Mouse (Mus musculus) kidney, embryonic 16.5 days (tissue): ENCODE results near the gene Lrrc52. TPM values are rescaled to one million over a fixed set of nuclear protein-coding genes. Genes with fewer than 3 reads are reported as not detected.

Experiments
- ATAC-seq: fragments of 200-750 bp; cut with Nextera tagmentation; 2 replicates; pipeline ENCODE4 v1.8.0; 2017; ENCODE audit warnings: moderate TSS enrichment; ENCODE audit not compliant: low FRiP score, low TSS enrichment
- H3K27ac ChIP-seq: fragments of 300-500 bp; sonication (generic); 2 replicates; pipeline ENCODE4 v1.5.1; 2014; ENCODE audit warnings: low read length
- H3K27me3 ChIP-seq: fragments of 300-500 bp; sonication (generic); 2 replicates; pipeline ENCODE4 v1.6.1; 2014; ENCODE audit warnings: low read length, control low read depth, mixed read lengths; ENCODE audit not compliant: insufficient read depth
- H3K36me3 ChIP-seq: fragments of 300-500 bp; sonication (generic); 2 replicates; pipeline ENCODE4 v1.6.1; 2014; ENCODE audit warnings: low read length, control low read depth, mixed read lengths; ENCODE audit not compliant: insufficient read depth
- H3K4me1 ChIP-seq: fragments of 300-500 bp; sonication (generic); 2 replicates; pipeline ENCODE4 v1.6.1; 2014; ENCODE audit warnings: low read length, control low read depth, mixed read lengths; ENCODE audit not compliant: insufficient read depth
- H3K4me2 ChIP-seq: fragments of 300-500 bp; sonication (generic); replicated peaks from 2 replicates; pipeline ENCODE4 v1.6.1; 2014; ENCODE audit warnings: low read depth, low read length
- H3K4me3 ChIP-seq: fragments of 300-500 bp; sonication (generic); 2 replicates; pipeline ENCODE4 v1.5.1; 2014; ENCODE audit warnings: mild to moderate bottlenecking, low read length
- H3K9ac ChIP-seq: fragments of 300-500 bp; sonication (generic); replicated peaks from 2 replicates; pipeline ENCODE4 v1.6.1; 2014; ENCODE audit warnings: low read length
- H3K9me3 ChIP-seq: fragments of 300-500 bp; sonication (generic); 2 replicates; pipeline ENCODE4 v1.6.1; 2016; ENCODE audit warnings: low read length, control low read depth
- whole genome bisulfite sequencing: fragments of 180-500 bp; shearing (Covaris S2); extraction: QIAGEN DNeasy Blood & Tissue Kit; methylation state at CpG from one replicate; pipeline ENCODE4 v1.1.7; 2014; 5-methylcytosine and 5-hydroxymethylcytosine counted together
- polyA plus RNA-seq: library from polyadenylated mRNA; unstranded; fragments of >200 nt; fragmentation: Nextera tagmentation; extraction: Ambion mirVana; gene quantifications from 2 replicates; pipeline ENCODE4 v1.2.1, GENCODE M21; 2015

Gene Lrrc52
- polyA plus RNA-seq, 1 experiment from 2014 or later, result not detected

DNA sequence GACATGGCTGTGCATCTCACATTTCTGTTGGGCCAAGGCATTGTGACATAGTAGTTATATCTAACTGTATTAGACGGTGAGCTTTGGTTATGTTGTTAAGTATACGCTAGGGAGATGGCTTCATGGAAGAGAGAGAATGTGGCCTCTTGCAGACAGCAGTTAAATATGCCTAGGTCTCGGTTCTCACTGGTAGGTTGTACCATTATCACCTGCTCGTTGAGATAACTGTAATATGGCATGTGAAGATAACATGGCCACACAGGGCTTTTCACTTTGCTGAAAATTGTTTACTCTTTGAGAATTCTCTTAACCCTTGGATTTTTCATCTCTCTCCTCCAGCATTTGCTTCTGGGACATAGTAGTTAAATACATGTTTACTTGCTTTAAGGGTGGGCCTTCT is 21.4 kb downstream of the Lrrc52 start:
- Histone ChIP-seq H3K9ac (no peak overlapping the region), H3K4me2 (no peak overlapping the region), H3K9me3 (no peaks in the 10 kb centered on the region), H3K4me3 (no peak overlapping the region), H3K36me3 (no peaks in the 10 kb centered on the region), H3K27ac (no peak overlapping the region), H3K4me1 (no peaks in the 10 kb centered on the region), H3K27me3 (0 out of 2 replicates have a peak, but pooled peaks cover 4% of the 10 kb centered on the region)
- WGBS, result 85% methylated on average over 4 of the region's 4 CpGs
- no peak for ATAC-seq

DNA sequence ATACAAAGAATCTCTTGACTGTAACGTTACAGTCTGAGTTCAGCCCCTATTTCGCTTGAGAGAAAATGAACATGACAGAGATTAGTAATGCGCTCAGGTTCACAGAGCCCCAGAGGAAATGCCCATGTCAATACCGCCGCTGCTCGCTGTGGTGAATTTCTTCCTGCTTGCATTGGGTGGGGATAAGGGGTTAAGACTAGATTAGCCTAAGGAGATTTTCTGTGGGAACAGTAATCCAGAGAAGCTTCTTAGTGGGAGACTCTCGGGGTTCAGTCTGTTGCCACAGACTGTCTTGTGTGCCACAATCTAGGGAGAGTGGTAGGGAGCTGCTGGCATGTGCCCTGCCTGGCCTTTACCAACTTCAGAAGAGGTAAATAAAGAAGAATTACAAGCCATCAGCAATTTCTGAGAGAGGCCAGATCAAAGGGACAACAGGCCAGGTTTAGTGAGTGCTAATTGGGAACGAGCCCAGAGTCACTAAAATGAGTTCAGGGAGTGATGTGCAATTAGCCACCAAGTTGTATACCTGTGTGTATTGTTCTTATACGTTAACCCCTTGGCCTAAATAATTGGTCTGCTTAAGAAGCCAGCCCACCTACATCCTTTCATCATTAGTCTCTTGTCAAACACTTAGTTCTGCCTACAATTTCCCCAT is 28.2 kb downstream of the Lrrc52 start:
- no peak overlapping the region for H3K4me2 ChIP-seq
- H3K9ac ChIP-seq, result no peak overlapping the region
- no peaks in the 10 kb centered on the region for H3K4me1 ChIP-seq
- no peak overlapping the region for H3K4me3 ChIP-seq
- 55% methylated on average over 9 of the region's 9 CpGs for WGBS
- H3K27ac ChIP-seq, result no peak overlapping the region
- H3K9me3 ChIP-seq, result no peaks in the 10 kb centered on the region
- H3K36me3 ChIP-seq, result no peaks in the 10 kb centered on the region
- peaks cover 7% of the 10 kb centered on the region; the same call in 1 of the 2 replicates for H3K27me3 ChIP-seq
- no peak for ATAC-seq

DNA sequence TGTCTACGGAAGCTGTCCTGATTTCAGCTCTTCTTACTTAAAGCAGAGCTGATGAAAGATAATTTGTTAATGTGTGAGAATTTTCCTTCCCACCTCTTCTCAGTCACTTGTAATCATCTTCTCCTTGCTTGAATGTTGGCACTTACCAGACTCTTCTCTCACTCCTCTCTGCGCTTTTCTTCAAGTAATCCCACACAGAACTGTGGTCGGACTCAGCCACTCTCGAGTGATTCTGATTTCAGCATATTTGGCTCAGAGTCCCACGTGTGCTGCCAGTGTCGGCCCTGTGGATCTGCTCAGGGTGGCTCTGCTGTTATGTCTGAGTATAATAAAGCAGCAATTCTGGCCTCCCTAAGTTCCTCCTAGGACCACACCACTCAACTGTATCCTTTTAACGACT is 29.5 kb downstream of the Lrrc52 start:
- Histone ChIP-seq H3K9ac (no peak overlapping the region), H3K4me3 (no peak overlapping the region), H3K4me1 (no peaks in the 10 kb centered on the region), H3K4me2 (no peak overlapping the region), H3K27ac (no peak overlapping the region), H3K36me3 (no peaks in the 10 kb centered on the region), H3K27me3 (peaks cover 7% of the 10 kb centered on the region; the same call in 1 of the 2 replicates), H3K9me3 (no peaks in the 10 kb centered on the region)
- ATAC-seq, result no peak
- 71% methylated on average over 7 of the region's 7 CpGs for WGBS

DNA sequence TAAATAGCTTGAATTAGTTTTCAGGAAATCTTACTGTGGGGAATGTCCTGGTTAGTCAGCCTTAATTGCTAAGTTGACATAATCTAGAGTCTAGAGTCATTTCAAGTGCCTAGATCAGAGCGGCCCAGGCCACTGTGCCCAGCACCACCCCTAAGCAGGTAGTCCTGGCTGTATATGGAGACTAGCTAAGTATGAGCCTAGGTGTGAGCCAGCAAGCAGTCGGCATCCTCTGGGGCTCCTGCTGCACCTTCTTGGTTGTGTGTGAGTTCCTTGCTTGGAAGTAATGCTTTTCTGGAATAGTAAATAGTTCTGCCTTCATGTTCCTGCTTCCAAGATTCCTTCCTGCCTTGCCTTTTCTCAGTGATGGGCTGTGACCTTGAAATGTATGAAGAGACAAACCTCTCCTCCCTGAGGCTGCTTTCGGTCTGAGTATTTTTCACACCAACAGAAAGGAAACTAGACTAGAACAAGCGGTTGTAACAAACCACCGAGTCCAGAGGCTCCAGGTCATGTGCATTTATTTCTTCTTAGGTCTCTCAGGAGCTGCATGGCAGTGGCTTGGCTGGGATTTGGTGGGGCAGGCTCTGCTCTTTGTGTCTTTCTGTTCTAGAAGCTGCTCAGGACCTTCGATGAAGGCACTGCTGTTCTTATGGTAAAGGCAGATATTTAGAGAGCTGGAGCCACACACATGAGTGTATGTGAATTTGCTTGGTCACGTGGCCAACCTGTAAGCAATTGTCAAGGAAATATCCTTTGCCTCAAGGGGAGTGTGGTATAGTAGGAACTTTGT is 30.2 kb downstream of the Lrrc52 start:
- peaks cover 5% of the 10 kb centered on the region; the same call in 1 of the 2 replicates for H3K27me3 ChIP-seq
- 81% methylated on average over 7 of the region's 7 CpGs for WGBS
- no peak overlapping the region for H3K27ac ChIP-seq
- H3K4me3 ChIP-seq, result no peak overlapping the region
- no peaks in the 10 kb centered on the region for H3K36me3 ChIP-seq
- no peak overlapping the region for H3K4me2 ChIP-seq
- no peak for ATAC-seq
- no peaks in the 10 kb centered on the region for H3K4me1 ChIP-seq
- no peak overlapping the region for H3K9ac ChIP-seq
- no peaks in the 10 kb centered on the region for H3K9me3 ChIP-seq

DNA sequence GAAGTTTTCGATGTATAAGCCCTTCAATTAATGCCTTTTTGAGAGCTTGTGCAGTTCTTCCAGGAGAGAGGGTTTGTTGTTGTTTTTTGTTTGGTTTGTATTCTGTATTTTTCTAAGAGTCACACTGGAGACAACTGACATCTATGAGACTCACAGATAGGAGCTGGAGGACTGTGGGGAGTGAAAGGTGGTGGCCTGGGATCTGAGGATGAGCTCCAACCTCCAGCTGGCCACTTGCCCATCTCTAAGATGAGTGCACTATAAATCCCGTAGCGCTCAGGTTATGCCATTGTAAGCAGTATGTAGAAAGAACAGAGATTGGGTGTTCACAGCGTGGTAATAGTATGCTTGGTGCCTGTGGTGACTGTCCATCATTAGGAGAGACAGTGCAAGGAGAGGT is 31.6 kb downstream of the Lrrc52 start:
- Histone ChIP-seq H3K27ac (no peak overlapping the region), H3K27me3 (peaks cover 3% of the 10 kb centered on the region; the same call in 1 of the 2 replicates), H3K4me1 (no peaks in the 10 kb centered on the region), H3K4me3 (no peak overlapping the region), H3K9ac (no peak overlapping the region), H3K36me3 (no peaks in the 10 kb centered on the region), H3K9me3 (no peaks in the 10 kb centered on the region), H3K4me2 (no peak overlapping the region)
- ATAC-seq, result no peak
- WGBS, result 81% methylated on average over 4 of the region's 4 CpGs

DNA sequence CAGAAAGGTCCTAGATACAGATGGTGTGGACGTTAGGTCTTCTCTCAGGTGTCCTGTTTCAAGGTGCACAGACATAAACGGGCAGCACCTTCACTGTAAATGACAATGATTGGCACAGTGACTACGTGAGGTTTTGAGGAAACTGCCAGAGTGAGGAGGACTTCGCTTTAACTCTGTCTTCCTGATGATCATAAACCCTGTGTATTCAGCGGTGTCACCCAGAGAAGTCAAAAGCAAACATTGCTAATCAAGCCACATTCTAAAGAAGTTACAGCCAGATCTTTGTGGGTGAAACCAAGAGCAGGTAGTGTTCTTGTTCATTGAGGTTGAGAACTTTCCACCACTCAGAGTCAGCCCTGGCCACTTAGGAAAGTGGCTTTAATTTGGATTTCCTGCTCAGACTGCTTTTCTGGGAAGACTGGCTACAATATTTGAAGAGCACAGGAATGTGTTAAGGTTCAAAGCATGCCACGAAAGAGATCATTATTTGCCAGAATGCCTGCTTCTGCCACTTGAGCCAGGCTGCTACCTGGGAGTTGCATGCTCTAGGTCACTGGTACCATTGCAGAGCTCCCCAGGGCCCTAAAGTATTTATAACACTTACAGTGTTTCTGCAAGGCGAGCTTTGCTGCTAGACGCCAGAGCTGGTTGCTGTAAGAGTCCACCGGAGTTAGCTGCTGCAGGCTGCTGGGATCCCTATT is 35.5 kb downstream of the Lrrc52 start:
- Histone ChIP-seq H3K4me1 (no peaks in the 10 kb centered on the region), H3K27ac (no peak overlapping the region), H3K4me3 (no peak overlapping the region), H3K27me3 (peaks cover 3% of the 10 kb centered on the region; the same call in 1 of the 2 replicates), H3K36me3 (no peaks in the 10 kb centered on the region), H3K4me2 (no peak overlapping the region), H3K9me3 (no peaks in the 10 kb centered on the region), H3K9ac (no peak overlapping the region)
- WGBS, result 58% methylated on average over 9 of the region's 9 CpGs
- ATAC-seq, result no peak

DNA sequence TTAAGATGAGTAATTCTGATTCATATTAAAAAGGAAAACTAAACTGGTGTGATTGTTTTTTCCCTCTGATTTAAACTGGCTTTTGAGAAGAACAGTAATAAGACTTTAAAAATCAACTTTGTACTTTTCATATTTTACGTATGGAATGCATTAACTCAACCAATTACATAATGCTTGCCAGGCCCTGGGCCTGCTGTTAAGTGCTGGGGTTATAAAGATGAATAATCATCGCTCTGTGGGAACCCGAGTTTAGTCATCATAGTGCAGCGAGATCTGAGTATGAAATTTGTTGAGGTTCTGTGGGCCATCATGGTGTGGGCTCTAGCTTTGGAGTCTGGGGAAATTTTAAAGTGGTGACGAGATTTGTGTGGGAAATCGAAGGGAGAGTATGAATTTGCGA is 39.9 kb downstream of the Lrrc52 start:
- H3K27ac ChIP-seq, result no peak overlapping the region
- WGBS, result 88% methylated on average over 7 of the region's 7 CpGs
- no peak overlapping the region for H3K4me3 ChIP-seq
- H3K36me3 ChIP-seq, result no peaks in the 10 kb centered on the region
- H3K4me1 ChIP-seq, result no peaks in the 10 kb centered on the region
- no peak overlapping the region for H3K4me2 ChIP-seq
- H3K9me3 ChIP-seq, result no peaks in the 10 kb centered on the region
- ATAC-seq, result no peak
- H3K27me3 ChIP-seq, result no peaks in the 10 kb centered on the region
- H3K9ac ChIP-seq, result no peak overlapping the region

DNA sequence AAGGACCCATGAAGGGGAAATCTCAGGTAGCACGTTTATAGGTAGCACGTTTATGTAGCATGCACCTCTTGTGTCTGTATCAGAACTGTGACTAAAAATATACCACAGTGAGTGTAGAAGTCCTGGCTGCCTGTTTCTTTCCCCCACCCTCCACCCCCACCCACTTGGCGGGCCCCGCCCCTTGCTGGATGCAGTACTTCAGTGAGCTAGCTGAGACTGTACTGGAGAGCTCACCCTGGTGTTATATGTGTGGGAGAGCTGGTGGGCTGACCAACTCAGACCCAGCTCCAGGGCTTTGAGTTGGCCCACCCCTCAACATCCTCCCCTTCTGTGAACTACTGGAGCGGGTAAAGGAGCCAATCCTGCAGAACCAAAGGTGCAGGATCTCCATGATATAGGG is 41.0 kb downstream of the Lrrc52 start:
- H3K4me3 ChIP-seq, result no peak overlapping the region
- no peaks in the 10 kb centered on the region for H3K4me1 ChIP-seq
- H3K4me2 ChIP-seq, result no peak overlapping the region
- ATAC-seq, result no peak
- no peaks in the 10 kb centered on the region for H3K9me3 ChIP-seq
- H3K27ac ChIP-seq, result no peak overlapping the region
- no peaks in the 10 kb centered on the region for H3K27me3 ChIP-seq
- 87% methylated on average over 5 of the region's 5 CpGs for WGBS
- no peaks in the 10 kb centered on the region for H3K36me3 ChIP-seq
- H3K9ac ChIP-seq, result no peak overlapping the region

DNA sequence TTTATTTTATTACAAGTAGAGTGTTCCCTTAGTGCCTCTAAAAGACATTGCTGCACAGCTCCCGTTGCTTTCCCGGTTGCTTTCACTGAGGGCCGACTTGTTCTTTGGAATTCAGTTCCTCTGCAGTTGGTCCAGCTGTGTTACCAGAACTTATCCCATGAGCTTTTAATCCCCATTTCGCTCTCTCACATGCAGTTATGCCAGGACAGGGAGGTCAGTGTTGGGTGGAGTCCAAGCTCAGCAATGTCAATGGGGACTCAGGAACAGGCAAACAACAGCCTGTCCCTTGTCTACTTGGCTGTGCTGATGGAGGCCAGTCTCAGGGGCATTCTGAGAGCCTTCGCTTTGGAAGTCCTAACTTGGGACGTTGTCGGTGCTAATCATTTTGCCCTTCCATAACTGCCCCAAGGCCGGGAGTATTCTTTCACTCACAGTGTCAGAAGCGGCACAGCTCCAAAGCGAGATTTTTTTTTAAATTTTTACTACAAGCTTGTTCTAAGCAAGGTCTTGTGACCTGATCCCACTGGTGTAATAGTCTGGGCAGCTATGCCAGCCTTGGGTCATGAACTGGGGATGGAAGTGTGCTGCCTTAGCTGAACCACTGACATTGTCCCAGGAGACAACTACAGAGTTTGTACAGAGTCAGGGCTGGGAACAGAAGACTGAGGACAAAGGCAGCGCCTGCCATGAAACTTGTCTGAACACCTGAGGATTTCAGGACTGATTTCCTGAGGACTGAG is 43.9 kb downstream of the Lrrc52 start:
- H3K27me3 ChIP-seq, result no peaks in the 10 kb centered on the region
- H3K4me2 ChIP-seq, result no peak overlapping the region
- H3K4me3 ChIP-seq, result no peak overlapping the region
- H3K36me3 ChIP-seq, result no peaks in the 10 kb centered on the region
- no peak overlapping the region for H3K27ac ChIP-seq
- 82% methylated on average over 11 of the region's 11 CpGs for WGBS
- H3K9ac ChIP-seq, result no peak overlapping the region
- H3K4me1 ChIP-seq, result no peaks in the 10 kb centered on the region
- no peak for ATAC-seq
- no peaks in the 10 kb centered on the region for H3K9me3 ChIP-seq
